Mouse (Mus musculus) skeletal muscle tissue, adult 2 months (tissue): ENCODE data around the gene Pde3a.

ENCODE experiments used
- DNase-seq: peaks from one replicate; pipeline ENCODE4 v3.0.0-alpha.2; 2012; ENCODE audit warnings: low read depth, low spot score

Pde3a gene

GRCm38 (mm10) chr6:141399411-141399810 is 150.3 kb downstream of the Pde3a start:
- DNase-seq: no peak

- no peak for DNase-seq
These were observed 154.9 kb downstream of the Pde3a start for GRCm38 (mm10) chr6:141403943-141404342.

GRCm38 (mm10) chr6:141404649-141405048 is 155.6 kb downstream of the Pde3a start:
- no peak for DNase-seq

- DNase-seq: no peak
These were observed 156.4 kb downstream of the Pde3a start for GRCm38 (mm10) chr6:141405496-141405895.

DNA sequence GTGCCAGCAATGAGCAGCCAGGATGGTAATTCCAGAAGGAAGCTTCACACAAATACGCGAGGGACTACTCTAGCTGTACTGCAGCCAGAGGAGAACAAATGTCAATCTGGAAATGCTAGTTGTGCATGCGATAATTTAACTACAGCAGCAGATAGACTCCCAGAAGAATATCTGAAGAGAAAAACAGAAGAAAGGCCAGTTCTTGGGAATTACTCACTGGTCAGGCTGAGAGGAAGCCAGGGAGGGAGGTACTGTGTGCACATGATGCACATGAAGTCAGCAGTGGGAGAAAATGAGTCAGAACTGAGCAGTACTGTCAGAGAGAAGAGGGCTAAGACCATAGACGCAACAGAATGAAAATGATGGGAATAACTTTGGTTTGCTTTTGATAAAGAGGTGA is 159.7 kb downstream of the Pde3a start:
- peak; percentile 63 for DNase-seq

DNA sequence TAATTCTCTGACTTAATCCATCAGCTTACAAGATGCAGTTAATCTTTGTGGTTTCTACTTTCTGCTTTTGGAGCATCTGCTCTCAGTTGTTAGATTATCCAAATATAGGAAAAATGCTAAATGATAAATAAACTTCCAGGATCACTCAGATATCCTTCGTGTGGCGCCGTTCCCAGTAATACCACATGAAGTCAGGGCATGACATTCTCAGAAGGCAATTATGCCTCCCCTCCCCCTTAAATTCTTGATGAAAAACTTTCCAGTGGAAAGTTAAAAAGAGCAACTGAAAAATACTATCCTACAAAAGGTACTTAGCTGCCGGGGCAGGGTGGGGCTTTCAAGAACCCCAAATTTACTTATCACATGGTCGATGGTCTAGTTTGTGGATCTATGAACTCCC is 161.8 kb downstream of the Pde3a start:
- DNase-seq: no peak

GRCm38 (mm10) chr6:141425114-141425513 is 176.0 kb downstream of the Pde3a start:
- DNase-seq: no peak

GRCm38 (mm10) chr6:141428587-141428986 is 179.5 kb downstream of the Pde3a start:
- no peak for DNase-seq

DNA sequence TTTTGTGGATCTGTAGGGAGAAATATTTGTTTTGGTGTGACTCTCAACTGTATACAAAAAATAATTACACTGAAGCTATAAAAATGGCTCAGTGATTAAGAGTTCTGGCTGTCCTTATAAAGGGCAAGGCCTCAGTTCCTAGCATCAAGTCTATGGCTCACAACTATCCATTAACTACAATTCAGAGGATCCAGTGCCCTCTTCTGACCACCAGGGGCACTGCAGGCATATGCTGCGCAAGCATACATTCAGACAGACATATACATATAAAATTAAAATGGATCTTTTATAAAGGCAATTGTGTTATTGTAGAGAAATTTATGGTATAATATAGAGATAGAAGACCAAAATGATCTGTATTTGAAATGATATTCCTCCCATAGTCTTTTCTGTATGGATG is 181.1 kb downstream of the Pde3a start:
- DNase-seq: no peak

- DNase-seq: no peak
These were observed 183.4 kb downstream of the Pde3a start for GRCm38 (mm10) chr6:141432271-141432974.

- DNase-seq: peak; percentile 14
These were observed 185.1 kb downstream of the Pde3a start for GRCm38 (mm10) chr6:141433917-141434756.

DNA sequence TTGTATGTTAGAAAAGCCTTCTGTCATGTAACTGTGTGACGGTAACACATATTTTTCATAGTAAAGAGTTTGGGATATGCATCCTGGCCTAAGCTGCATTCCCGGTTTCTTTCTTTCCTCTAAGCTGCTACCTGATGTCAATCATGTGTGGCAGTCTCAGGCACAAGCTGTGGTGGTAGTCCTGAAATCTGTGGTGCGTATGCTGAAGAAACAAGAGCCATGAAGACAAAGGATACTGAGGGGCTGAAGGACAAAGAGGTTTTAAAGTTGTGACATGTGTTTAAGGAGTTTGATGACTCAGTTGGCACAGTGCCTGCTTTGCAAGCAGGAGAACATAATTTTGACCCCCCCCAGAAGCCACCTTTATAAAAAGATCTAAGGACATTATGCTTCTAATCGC is 186.1 kb downstream of the Pde3a start:
- no peak for DNase-seq

DNA sequence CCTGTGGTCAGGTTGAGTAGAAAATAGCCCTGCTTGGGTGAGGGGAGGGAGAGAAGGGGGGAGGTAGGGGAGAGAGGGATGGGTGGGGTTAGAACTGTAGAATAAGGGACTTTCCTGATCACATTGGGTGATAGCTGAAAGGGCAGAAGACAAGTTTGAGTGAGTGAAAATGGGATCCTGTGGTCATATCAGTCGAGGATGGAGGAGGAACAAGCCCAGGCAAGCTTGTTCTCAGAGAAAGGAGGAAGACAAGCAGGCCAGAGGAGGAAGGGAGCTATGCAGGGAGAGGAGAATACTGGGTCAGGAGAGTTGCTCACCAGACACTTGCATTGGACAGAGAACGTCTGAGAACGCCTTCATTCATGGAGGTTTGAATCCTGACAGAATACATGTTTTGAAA is 190.9 kb downstream of the Pde3a start:
- DNase-seq: no peak

DNA sequence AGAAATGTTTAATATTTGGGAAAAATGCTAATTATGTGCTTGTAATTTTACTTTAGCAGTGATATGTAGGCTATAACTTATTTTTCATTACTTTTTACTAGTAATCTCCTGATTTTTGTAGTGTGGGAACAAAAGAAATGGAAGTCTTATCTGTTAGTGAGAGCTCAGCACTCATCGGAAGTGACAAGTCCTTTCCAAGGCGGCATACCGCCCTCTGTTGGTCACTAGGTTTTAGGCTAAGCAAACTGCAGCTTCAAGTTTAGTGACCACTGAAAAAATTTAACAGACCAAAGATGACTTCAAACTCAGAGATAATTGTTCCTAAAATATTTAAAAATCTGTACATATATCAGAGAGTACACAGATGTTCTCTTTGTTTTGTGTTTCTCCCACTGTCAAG is 198.5 kb downstream of the Pde3a start:
- DNase-seq: peak; percentile 44

- no peak for DNase-seq
These were observed 199.8 kb downstream of the Pde3a start for GRCm38 (mm10) chr6:141448886-141449285.

DNA sequence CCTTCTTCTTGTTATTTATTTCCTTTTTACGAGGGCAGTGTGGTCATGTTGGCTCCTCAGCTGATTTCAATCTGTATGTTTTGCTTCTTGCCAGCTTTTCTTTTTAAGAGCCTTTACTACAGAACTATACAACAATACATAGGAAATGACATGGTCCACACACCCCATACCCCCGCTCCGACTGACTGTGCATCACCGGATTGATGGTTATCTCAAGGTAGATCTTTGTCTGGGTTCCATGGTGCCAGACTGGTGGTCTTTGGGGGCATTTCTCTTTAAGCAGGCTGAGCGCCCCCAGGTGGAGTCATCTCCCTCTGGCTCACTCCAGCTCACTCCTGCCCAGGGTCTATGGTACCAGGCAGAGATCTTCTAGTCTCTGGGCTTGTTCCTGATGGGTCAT is 206.3 kb downstream of the Pde3a start:
- DNase-seq: no peak

DNA sequence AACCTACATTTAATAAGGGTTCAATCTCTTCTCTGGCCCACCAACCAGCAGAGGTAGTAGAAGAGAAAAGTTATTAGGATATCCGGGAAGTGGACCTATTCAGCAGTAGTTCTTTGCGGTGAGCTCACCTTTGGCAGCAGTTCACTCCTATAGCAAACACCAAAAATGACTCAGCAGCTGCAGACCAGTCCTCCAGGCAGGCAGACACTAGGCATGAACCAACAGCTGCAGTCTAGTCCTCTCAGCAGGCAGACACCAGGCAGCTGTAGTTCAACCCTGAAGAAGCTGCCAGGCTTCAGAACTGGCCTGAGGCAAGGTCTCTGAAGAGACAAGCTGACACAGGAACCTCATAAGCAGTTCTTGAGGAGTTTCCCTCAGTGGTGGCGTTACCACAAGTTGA is 207.5 kb downstream of the Pde3a start:
- DNase-seq: no peak

GRCm38 (mm10) chr6:141470251-141470650 is 221.2 kb downstream of the Pde3a start:
- no peak for DNase-seq

DNA sequence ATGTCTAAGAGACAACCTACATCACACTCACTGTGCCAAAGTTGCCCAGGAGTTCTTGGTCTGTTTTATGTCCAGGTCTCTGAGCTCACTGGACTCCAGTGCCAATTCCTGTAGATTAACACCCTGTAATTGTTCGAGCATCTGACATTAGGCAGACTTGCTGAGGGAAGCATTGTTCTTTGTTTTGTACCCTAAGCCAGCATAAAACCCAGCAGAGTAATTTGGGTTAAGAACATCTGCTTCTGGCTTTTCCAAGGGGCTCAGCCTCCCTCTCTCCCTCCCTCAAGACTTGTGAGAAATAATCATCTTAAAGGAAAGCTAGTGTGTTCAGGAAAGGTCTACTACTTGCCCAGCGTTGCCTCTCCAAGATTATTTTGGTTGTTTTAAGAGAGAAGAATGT is 225.2 kb downstream of the Pde3a start:
- DNase-seq: no peak

DNA sequence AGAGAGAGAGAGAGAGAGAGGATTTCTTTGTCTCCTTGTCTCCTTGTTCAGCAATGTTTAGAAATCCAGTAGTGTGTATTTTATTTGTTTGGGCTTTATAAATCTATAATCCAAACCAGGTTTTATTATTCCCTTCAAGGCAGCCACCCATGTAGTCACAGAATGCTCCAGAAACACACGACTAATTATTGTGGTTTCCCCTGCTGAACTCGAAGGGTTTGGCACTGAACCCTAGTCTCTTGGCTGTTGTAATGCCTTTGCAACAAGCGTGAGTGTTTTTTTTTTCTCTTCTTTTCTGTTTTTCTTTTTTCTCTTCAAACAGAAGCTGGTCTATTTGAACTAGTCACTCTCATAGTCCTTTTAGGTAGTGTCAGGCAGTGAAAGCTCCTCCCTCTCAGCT is 225.6 kb downstream of the Pde3a start:
- DNase-seq: no peak

DNA sequence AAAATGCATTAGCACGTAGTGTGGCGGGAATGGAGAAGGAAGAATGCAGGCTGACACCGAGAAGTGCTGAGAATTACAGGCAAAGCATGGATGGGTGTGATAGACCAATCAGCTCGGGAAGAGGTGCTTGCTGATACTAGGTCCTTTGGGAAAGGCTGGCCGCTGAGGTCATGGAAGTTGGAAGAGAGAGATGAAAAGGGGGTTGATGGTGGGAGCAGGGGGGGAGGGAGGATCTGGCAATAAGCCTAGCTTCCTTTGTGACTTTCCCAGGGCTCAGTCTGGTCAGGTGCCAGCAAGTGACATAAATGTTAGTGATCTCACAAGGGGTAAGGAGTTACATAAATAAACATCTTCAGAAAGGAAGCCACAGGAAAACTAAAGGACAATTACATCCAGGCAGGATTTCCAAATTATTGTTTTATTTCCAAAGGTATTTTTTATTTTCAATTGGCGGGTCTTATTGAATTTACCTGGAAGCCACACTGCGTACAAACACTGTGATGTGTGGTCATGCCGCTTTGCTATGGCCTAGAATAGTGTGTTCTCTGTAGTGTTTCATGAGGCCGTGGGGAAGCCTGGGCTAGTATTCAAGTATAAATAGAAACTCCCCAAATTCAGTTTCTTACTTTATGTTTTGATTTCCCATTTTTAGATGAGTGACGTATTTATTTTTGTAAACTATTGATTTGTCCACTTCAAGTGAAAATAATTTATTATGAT is 236.4 kb downstream of the Pde3a start:
- DNase-seq: peak; percentile 54

GRCm38 (mm10) chr6:141487266-141487665 is 238.2 kb downstream of the Pde3a start:
- no peak for DNase-seq
